Comparison of ENCODE assay signal across 14 mouse cellular contexts in the genomic region with DNA sequence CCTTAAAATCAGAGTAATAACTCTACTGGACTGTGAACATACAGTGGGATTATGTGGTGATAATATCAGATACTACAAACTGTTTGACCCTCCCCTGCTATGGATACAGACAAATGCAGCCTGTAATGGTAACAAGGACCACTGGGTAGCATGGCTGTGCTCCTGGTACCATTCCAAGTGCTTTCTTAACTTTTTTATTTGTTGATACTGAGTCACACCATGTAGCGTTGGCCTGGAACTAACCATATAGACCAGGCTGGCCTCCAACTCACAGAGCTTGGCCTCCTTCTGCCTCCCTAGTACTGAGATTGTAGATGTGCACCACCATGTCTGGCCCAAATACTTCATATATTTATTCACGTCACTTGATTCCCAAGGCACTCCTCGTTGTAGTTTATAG. TPM values are rescaled to one million over a fixed set of nuclear protein-coding genes. Genes with fewer than 3 reads are reported as not detected.
DNase-seq lines count a peak whose midpoint lies in the region; ATAC-seq and TF ChIP-seq lines count a peak whose summit lies in the region.
"Had no signal": no experiment of that assay in that cellular context is flagged by ENCODE, and none has a peak within 500 bp of the region (broad histone marks: within the 10 kb centered on the region; RNA-seq: fewer than 3 reads in every experiment).

No protein-coding gene starts in this region.

- no peak overlapping the region for H3K4me3 ChIP-seq in layer of hippocampus, adult 2 months
- H3K4me3 ChIP-seq in midbrain, embryonic 11.5 days (ENCODE audit: low read depth, low read length) = no peak overlapping the region
- H3K4me3 ChIP-seq: limb, embryonic 12.5 days; liver, embryonic 15.5 days; megakaryocyte, embryonic 14.5 days had no signal

- no peak overlapping the region for H3K4me2 ChIP-seq in midbrain, embryonic 11.5 days
- H3K4me2 ChIP-seq: hindbrain, embryonic 14.5 days; limb, embryonic 12.5 days; liver, embryonic 15.5 days had no signal

- no peaks in the 10 kb centered on the region for H3K27me3 ChIP-seq in midbrain, embryonic 11.5 days (ENCODE audit: control insufficient read depth, insufficient read depth, low read length)
- H3K27me3 ChIP-seq: limb, embryonic 12.5 days; liver, embryonic 15.5 days; megakaryocyte, embryonic 14.5 days had no signal

- H3K9me3 ChIP-seq in midbrain, embryonic 11.5 days (ENCODE audit: control insufficient read depth, low read length) = no peaks in the 10 kb centered on the region
- H3K9me3 ChIP-seq: limb, embryonic 12.5 days; liver, embryonic 15.5 days; megakaryocyte, embryonic 14.5 days had no signal

- no peaks in the 10 kb centered on the region for H3K4me1 ChIP-seq in midbrain, embryonic 11.5 days (ENCODE audit: control insufficient read depth, insufficient read depth, low read length)
- H3K4me1 ChIP-seq: limb, embryonic 12.5 days had no signal

- TF ChIP-seq CTCF in layer of hippocampus, adult 2 months (conservative IDR thresholded peaks at IDR 0.05) = peak; percentile 69

- ATAC-seq in midbrain, embryonic 11.5 days (ENCODE audit: low FRiP score) = no peak
- ATAC-seq: activated CD4-positive, CD25-positive, alpha-beta regulatory T cell, adult 4 months had no signal

- intact Hi-C loops in heart, postnatal 25 days (cut with DNase I) = no loop called here

- DNase-seq in heart, adult 18-20 months = peak; percentile 60 to 61
- no peak for DNase-seq in heart, postnatal 25 days (ENCODE audit: low spot score)
- DNase-seq in layer of hippocampus, adult 2 months (ENCODE audit: low spot score in 2 of 2) = no peak
- DNase-seq in layer of hippocampus, postnatal 14 days (ENCODE audit: low spot score in 2 of 2) = no peak
- DNase-seq in adrenal gland, postnatal 10 days = peak; percentile 47
- peak; percentile 40 for DNase-seq in lung, postnatal 14 days
- no peak for DNase-seq in midbrain, embryonic 11.5 days (ENCODE audit: low spot score, missing footprints)
- DNase-seq: spleen, adult 18-20 months; thymus, postnatal 36 days had no signal

- H3K36me3 ChIP-seq in midbrain, embryonic 11.5 days (ENCODE audit: control insufficient read depth, insufficient read depth, low read length) = peaks cover 3% of the 10 kb centered on the region; the same call in 1 of the 2 replicates

- no peak overlapping the region for H3K27ac ChIP-seq in layer of hippocampus, adult 2 months
- no peak overlapping the region for H3K27ac ChIP-seq in midbrain, embryonic 11.5 days (ENCODE audit: low read depth, low read length)
- H3K27ac ChIP-seq: hindbrain, embryonic 14.5 days; limb, embryonic 12.5 days; liver, embryonic 15.5 days had no signal

- 96% methylated on average over 3 of the region's 3 CpGs for WGBS in midbrain, embryonic 11.5 days

- H3K9ac ChIP-seq in midbrain, embryonic 11.5 days (ENCODE audit: low read length) = no peak overlapping the region
- H3K9ac ChIP-seq: hindbrain, embryonic 14.5 days; limb, embryonic 12.5 days; liver, embryonic 15.5 days had no signal

RNA-seq across cellular contexts. Expression of gene Sult1a1, which starts 11.0 kb away (rescaled TPM):
- total RNA-seq in heart, adult 18-20 months (2021) = 10 to 100 TPM; 31.1 to 44.0 TPM
- total RNA-seq in heart, postnatal 25 days (2021) = 10 to 100 TPM; 28.5 to 32.3 TPM
- total RNA-seq in layer of hippocampus, adult 2 months (2021) = 1 to 10 TPM; 9.1 to 9.4 TPM
- 10 to 100 TPM; 10.7 to 16.5 TPM for total RNA-seq in layer of hippocampus, postnatal 14 days (2021)
- 100 to 1,000 TPM in 1 of 2 experiments, 10 to 100 TPM in 1; 53.9 to 125 TPM for total RNA-seq in adrenal gland, postnatal 10 days (2021)
- polyA plus RNA-seq in midbrain, embryonic 11.5 days (2014; fragmentation: Nextera tagmentation; extraction: Ambion mirVana) = 0.10 and 0.69 TPM in 2 replicates

RNA-seq across cellular contexts. Expression of gene Sgf29, which starts 16.2 kb away (rescaled TPM):
- 10 to 100 TPM; 24.8 to 26.5 TPM for total RNA-seq in heart, adult 18-20 months (2021)
- total RNA-seq in heart, postnatal 25 days (2021) = 10 to 100 TPM; 25.9 to 27.2 TPM
- 10 to 100 TPM; 27.8 to 28.4 TPM for total RNA-seq in layer of hippocampus, adult 2 months (2021)
- total RNA-seq in layer of hippocampus, postnatal 14 days (2021) = 10 to 100 TPM; 31.2 to 32.9 TPM
- 10 to 100 TPM; 31.3 to 46.9 TPM for total RNA-seq in adrenal gland, postnatal 10 days (2021)
- 44.4 and 49.4 TPM in 2 replicates for polyA plus RNA-seq in midbrain, embryonic 11.5 days (2014; fragmentation: Nextera tagmentation; extraction: Ambion mirVana)

RNA-seq across cellular contexts. Expression of gene Bola2, which starts 29.9 kb away (rescaled TPM):
- 10 to 100 TPM; 60.1 to 60.4 TPM for total RNA-seq in heart, adult 18-20 months (2021)
- total RNA-seq in heart, postnatal 25 days (2021) = 10 to 100 TPM; 43.0 to 49.7 TPM
- total RNA-seq in layer of hippocampus, adult 2 months (2021) = 100 to 1,000 TPM; 103 to 112 TPM
- 100 to 1,000 TPM; 119 to 129 TPM for total RNA-seq in layer of hippocampus, postnatal 14 days (2021)
- 10 to 100 TPM; 67.6 to 81.0 TPM for total RNA-seq in adrenal gland, postnatal 10 days (2021)
- 158 and 180 TPM in 2 replicates for polyA plus RNA-seq in midbrain, embryonic 11.5 days (2014; fragmentation: Nextera tagmentation; extraction: Ambion mirVana)

RNA-seq across cellular contexts. Expression of gene Slx1b, which starts 30.3 kb away (rescaled TPM):
- total RNA-seq in heart, adult 18-20 months (2021) = 1 to 10 TPM; 3.7 to 4.1 TPM
- total RNA-seq in heart, postnatal 25 days (2021) = 1 to 10 TPM; 4.3 to 4.5 TPM
- 10 to 100 TPM; 18.9 to 22.3 TPM for total RNA-seq in layer of hippocampus, adult 2 months (2021)
- total RNA-seq in layer of hippocampus, postnatal 14 days (2021) = 10 to 100 TPM; 16.2 to 19.8 TPM
- total RNA-seq in adrenal gland, postnatal 10 days (2021) = 10 to 100 TPM in 1 of 2 experiments, 1 to 10 TPM in 1; 8.2 to 15.0 TPM
- polyA plus RNA-seq in midbrain, embryonic 11.5 days (2014; fragmentation: Nextera tagmentation; extraction: Ambion mirVana) = 10.2 and 10.3 TPM in 2 replicates

RNA-seq across cellular contexts. Expression of gene Nupr1, which starts 34.6 kb away (rescaled TPM):
- total RNA-seq in heart, adult 18-20 months (2021) = 1 to 10 TPM; 6.1 to 8.0 TPM
- 1 to 10 TPM; 7.7 to 9.4 TPM for total RNA-seq in heart, postnatal 25 days (2021)
- 10 to 100 TPM; 10.3 to 12.2 TPM for total RNA-seq in layer of hippocampus, adult 2 months (2021)
- 1 to 10 TPM; 4.2 to 4.4 TPM for total RNA-seq in layer of hippocampus, postnatal 14 days (2021)
- total RNA-seq in adrenal gland, postnatal 10 days (2021) = 10 to 100 TPM; 14.9 to 19.9 TPM
- polyA plus RNA-seq in midbrain, embryonic 11.5 days (2014; fragmentation: Nextera tagmentation; extraction: Ambion mirVana) = 2.8 and 3.4 TPM in 2 replicates

Comparison
In these comparisons a context has a peak if more than half of its experiments do, and no peak if none do; other contexts are left out.
1. DNase-seq: peak in heart, adult 18-20 months (2 of 2), adrenal gland, postnatal 10 days (single experiment) and lung, postnatal 14 days (single experiment); none in heart, postnatal 25 days (single experiment), layer of hippocampus, adult 2 months (0 of 2), layer of hippocampus, postnatal 14 days (0 of 2) and midbrain, embryonic 11.5 days (single experiment).